Mouse (Mus musculus) thymus, adult 2 months (tissue): ENCODE results near the gene Dqx1. TPM values are rescaled to one million over a fixed set of nuclear protein-coding genes. Genes with fewer than 3 reads are reported as not detected.

Experiments
- DNase-seq: peaks from one replicate; pipeline ENCODE4 v3.0.0; 2021
- H3K27ac ChIP-seq: fragments of 200-500 bp; 2 replicates; pipeline ENCODE4 v1.5.1; 2012; ENCODE audit warnings: low read length, control low read depth; ENCODE audit not compliant: control insufficient read depth, insufficient read depth
- H3K27me3 ChIP-seq: fragments of 200-500 bp; 2 replicates; pipeline ENCODE4 v1.6.1; 2012; ENCODE audit warnings: mild to moderate bottlenecking, low read length, moderate library complexity, mixed read lengths; ENCODE audit not compliant: control insufficient read depth, insufficient read depth
- H3K36me3 ChIP-seq: fragments of 200-500 bp; 2 replicates; pipeline ENCODE4 v1.6.1; 2012; ENCODE audit warnings: mild to moderate bottlenecking, low read length, moderate library complexity; ENCODE audit not compliant: control insufficient read depth, insufficient read depth
- H3K4me1 ChIP-seq: fragments of 200-500 bp; replicated peaks from 2 replicates; pipeline ENCODE4 v1.6.1; 2012; ENCODE audit warnings: low read length; ENCODE audit not compliant: control insufficient read depth, insufficient read depth
- H3K4me3 ChIP-seq: fragments of 200-500 bp; 2 replicates; pipeline ENCODE4 v1.5.1; 2012; ENCODE audit warnings: mild to moderate bottlenecking, low read length, control low read depth, moderate library complexity; ENCODE audit not compliant: control insufficient read depth, insufficient read depth
- CTCF ChIP-seq: fragments of 200-500 bp; IDR thresholded peaks from 2 replicates; pipeline ENCODE4 v1.5.1; 2012; ENCODE audit warnings: mild to moderate bottlenecking, control low read depth, low read length, moderate library complexity, borderline replicate concordance; ENCODE audit not compliant: control insufficient read depth, poor library complexity, insufficient read depth; ENCODE audit errors: extremely low read depth
- POLR2A ChIP-seq: fragments of 200-500 bp; IDR thresholded peaks from 2 replicates; pipeline ENCODE4 v1.6.1; 2012; ENCODE audit warnings: mild to moderate bottlenecking, low read length, control low read depth, moderate library complexity; ENCODE audit not compliant: control insufficient read depth, poor library complexity, insufficient read depth; ENCODE audit errors: extremely low read depth
- WGBS: fragments of 180-500 bp; shearing (Covaris S2); methylation state at CpG from one replicate; pipeline ENCODE4 v1.1.7; 2018; 5-methylcytosine and 5-hydroxymethylcytosine counted together
- polyA plus RNA-seq: library from polyadenylated mRNA; depleted of rRNA; stranded (reverse); fragments of >200 nt; gene quantifications from 2 replicates; pipeline ENCODE4 v1.2.3, GENCODE M21; 2012

Gene Dqx1
- polyA plus RNA-seq, 1 experiment = 4.4 TPM

DNA sequence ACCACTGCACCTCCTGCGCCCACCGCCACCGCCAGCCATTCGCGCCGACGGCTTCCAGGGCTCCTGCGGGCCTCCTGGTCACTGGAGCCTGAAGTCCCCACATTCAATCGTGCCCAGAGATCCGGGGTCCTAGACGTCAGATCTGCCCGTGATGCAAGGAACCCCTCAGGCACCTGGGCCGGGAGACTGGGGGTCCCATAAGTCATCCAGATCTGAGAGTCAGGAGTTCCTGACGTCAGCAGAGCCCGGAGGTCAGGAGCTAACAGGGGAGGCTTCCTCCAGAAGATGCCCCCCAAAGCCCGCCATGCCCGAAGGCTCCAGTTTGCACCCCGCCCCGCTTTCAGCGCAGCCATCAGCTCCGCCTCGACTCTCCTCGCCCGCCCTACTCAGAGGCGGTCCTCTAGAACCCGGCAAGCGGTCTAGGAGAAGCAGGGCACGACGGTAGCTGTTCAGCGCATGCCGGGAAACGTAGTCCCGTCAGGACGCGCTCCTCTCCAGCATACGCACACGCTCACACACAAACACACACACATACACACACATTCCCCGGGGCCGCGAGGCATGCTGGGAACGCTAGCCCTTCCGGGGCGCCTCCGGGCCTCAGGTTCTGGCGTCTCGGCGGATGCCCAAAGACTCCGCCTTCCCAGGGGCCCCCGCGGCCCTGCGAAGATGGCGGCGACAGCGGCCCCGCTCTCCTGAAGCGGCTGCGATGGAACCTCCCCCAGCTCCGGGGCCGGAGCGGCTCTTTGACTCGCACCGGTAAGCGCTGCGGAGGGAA lies 3.4 kb upstream of the Dqx1 start, which contains the start of gene Aup1:
TSS of gene Aup1 (plus strand) at position 448 of the 778 bp plus-strand sequence.
- TF ChIP-seq CTCF = no peak; the same call in 1 of the 2 replicates
- TF ChIP-seq POLR2A = peak; percentile 90
- Histone ChIP-seq H3K4me1 (peaks cover 19% of the 10 kb centered on the region), H3K27me3 (no peaks in the 10 kb centered on the region), H3K4me3 (peak within 1 kb of the TSS; percentile 80), H3K36me3 (peaks cover 8% of the 10 kb centered on the region), H3K27ac (no peak within 1 kb of the TSS)
- DNase-seq = peak; percentile 97
- WGBS = under 1% methylated on average over 64 of the region's 64 CpGs

DNA sequence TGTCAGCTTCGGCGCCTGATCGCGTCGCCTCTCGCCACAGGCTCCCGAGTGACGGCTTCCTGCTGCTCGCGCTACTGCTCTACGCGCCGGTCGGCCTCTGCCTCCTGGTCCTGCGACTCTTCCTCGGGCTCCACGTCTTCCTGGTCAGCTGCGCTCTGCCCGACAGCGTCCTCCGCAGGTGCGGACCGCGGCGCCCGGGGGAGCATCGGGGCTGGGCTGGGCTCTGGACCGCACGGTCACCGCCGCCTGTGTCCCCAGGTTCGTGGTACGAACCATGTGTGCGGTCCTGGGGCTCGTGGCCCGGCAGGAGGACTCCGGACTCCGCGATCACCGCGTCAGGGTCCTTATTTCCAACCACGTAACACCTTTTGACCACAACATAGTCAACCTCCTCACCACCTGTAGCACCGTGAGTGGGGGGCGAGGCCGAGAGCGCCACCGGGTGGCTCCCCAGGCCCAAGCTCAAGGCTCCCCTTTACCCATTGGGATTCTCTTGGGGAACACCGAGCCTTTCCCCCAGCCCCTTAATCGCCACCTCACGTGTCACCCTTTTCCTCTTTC lies 2.7 kb upstream of the Dqx1 start, which contains the start of gene Htra2:
TSS of gene Htra2 (minus strand) at position 403 of the 561 bp plus-strand sequence.
- Histone ChIP-seq H3K36me3 (peaks cover 8% of the 10 kb centered on the region), H3K27me3 (no peaks in the 10 kb centered on the region), H3K4me1 (peaks cover 19% of the 10 kb centered on the region), H3K27ac (no peak within 1 kb of the TSS), H3K4me3 (peak within 1 kb of the TSS; percentile 80)
- TF ChIP-seq POLR2A = no peak
- 0 out of 2 replicates have a peak, but pooled peaks have one; percentile 29 for TF ChIP-seq CTCF
- WGBS = under 1% methylated on average over 50 of the region's 50 CpGs
- DNase-seq = peak; percentile 66

- H3K27ac ChIP-seq = no peak overlapping the region
- H3K4me3 ChIP-seq = no peak overlapping the region
- TF ChIP-seq CTCF = no peak
- TF ChIP-seq POLR2A = no peak
- H3K4me1 ChIP-seq = peaks cover 11% of the 10 kb centered on the region
- no peak for DNase-seq
- H3K27me3 ChIP-seq = no peaks in the 10 kb centered on the region
- WGBS = 94% methylated on average over 2 of the region's 2 CpGs
- H3K36me3 ChIP-seq = peaks cover 8% of the 10 kb centered on the region
Observed at GRCm38 (mm10) chr6:83058725-83059124, 1.1 kb downstream of the Dqx1 start.

GRCm38 (mm10) chr6:83065995-83066394 lies 8.4 kb downstream of the Dqx1 start:
- TF ChIP-seq CTCF (no peak), POLR2A (no peak)
- Histone ChIP-seq H3K4me1 (peaks cover 27% of the 10 kb centered on the region), H3K36me3 (no peaks in the 10 kb centered on the region), H3K4me3 (no peak overlapping the region), H3K27ac (no peak overlapping the region), H3K27me3 (peaks cover 33% of the 10 kb centered on the region)
- WGBS = 22% methylated on average over 8 of the region's 8 CpGs
- DNase-seq = no peak

DNA sequence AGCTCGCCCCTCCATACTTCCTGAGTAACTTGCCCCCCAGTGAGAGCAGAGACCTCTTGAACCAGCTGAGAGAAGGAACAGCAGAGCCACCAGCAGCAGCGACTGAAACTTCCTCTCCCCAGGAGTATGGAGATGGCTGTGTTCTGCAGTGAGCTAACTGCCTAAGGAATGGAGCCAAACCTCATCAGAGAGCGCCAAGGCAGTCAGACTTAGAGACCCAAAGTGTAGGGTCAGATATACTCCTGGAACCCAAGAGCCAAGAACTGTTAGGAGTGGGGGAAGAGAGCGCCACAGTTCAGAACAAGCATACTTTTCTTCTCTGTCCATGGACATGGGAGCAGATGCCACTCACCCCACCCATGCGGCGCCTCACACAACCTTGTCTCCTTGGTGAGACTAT lies 8.8 kb downstream of the Dqx1 start:
- Histone ChIP-seq H3K36me3 (no peaks in the 10 kb centered on the region), H3K27ac (no peak overlapping the region), H3K27me3 (peaks cover 38% of the 10 kb centered on the region), H3K4me1 (peaks cover 30% of the 10 kb centered on the region), H3K4me3 (no peak overlapping the region)
- 35% methylated on average over 6 of the region's 6 CpGs for WGBS
- no peak for DNase-seq
- TF ChIP-seq CTCF = no peak
- TF ChIP-seq POLR2A = no peak

GRCm38 (mm10) chr6:83068221-83068620 lies 10.6 kb downstream of the Dqx1 start:
- Histone ChIP-seq H3K27me3 (peaks cover 47% of the 10 kb centered on the region), H3K36me3 (no peaks in the 10 kb centered on the region), H3K4me3 (no peak overlapping the region), H3K4me1 (peaks cover 30% of the 10 kb centered on the region), H3K27ac (no peak overlapping the region)
- no peak for DNase-seq
- TF ChIP-seq POLR2A = no peak
- TF ChIP-seq CTCF = no peak
- WGBS = 63% methylated on average over 8 of the region's 8 CpGs
